9 mouse cellular contexts compared by ENCODE assay signal in the genomic region with DNA sequence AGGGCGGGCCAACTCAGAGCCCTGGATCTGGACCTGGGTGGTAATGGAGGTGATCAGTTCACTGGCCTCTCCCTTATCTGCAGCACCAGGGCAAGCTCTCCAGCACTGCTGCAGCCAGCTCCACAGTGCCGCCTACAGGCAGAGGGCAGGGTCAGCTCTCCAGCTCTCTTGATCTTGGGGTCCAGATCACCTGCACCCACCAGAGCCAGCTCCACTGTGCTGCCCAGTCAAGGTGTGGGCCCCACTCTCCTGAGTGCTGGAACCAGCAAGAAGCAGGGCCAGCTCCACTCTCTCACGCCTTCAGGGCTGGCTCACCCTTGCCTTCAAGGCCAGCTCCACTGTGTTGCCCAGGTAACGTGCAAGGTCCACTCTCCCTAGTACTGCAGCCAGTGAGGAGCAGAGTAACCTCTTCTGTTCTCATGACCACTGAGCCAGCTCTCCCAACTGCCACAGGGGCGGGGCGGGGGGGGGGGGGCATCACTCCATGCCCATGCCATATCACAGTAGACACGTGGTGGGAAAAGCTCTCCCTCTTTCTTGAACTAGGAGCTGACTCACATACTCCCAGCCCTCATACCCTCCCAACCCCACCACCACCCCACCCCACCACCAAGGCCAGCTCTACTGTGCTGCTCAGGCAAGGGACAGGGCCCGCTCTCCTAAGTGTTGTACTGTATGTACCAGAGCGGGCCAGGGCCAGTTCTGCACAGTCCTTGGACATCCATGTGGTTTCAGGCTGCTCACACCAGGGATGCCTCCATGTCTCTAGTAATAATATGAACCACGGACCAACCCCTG. TPM values are rescaled to one million over a fixed set of nuclear protein-coding genes. Genes with fewer than 3 reads are reported as not detected.
A peak's percentile ranks its signal among the peaks of the same experiment; 100 is the strongest.
DNase-seq lines count a peak whose midpoint lies in the region; ATAC-seq lines count a peak whose summit lies in the region.
"Had no signal": no experiment of that assay in that cellular context is flagged by ENCODE, and none has a peak within 500 bp of the region (broad histone marks: within the 10 kb centered on the region; RNA-seq: fewer than 3 reads in every experiment).

No protein-coding gene starts in this region.

- H3K4me1 ChIP-seq in heart, embryonic 15.5 days (replicated peaks): no peaks in the 10 kb centered on the region; the same call in 1 of the 2 replicates
- peaks cover 12% of the 10 kb centered on the region for H3K4me1 ChIP-seq in embryonic facial prominence, embryonic 10.5 days
- H3K4me1 ChIP-seq: neural tube, embryonic 12.5 days had no signal

- no peak overlapping the region for H3K27ac ChIP-seq in heart, embryonic 15.5 days
- H3K27ac ChIP-seq in embryonic facial prominence, embryonic 10.5 days (replicated peaks): no peak overlapping the region
- H3K27ac ChIP-seq: neural tube, embryonic 12.5 days had no signal

- H3K36me3 ChIP-seq in heart, embryonic 15.5 days: no peaks in the 10 kb centered on the region
- no peaks in the 10 kb centered on the region for H3K36me3 ChIP-seq in embryonic facial prominence, embryonic 10.5 days (replicated peaks)
- H3K36me3 ChIP-seq: neural tube, embryonic 12.5 days had no signal

- intact Hi-C loops in heart, postnatal 25 days (cut with DNase I): loop anchor here (5.0 kb wide), 1 partner anchor 1118 kb away; no protein-coding TSS in a partner anchor

- no peaks in the 10 kb centered on the region for H3K9me3 ChIP-seq in heart, embryonic 15.5 days (replicated peaks)
- no peaks in the 10 kb centered on the region for H3K9me3 ChIP-seq in embryonic facial prominence, embryonic 10.5 days
- H3K9me3 ChIP-seq: neural tube, embryonic 12.5 days had no signal

- ATAC-seq in heart, embryonic 15.5 days (replicated peaks; ENCODE audit: insufficient number of reproducible peaks, insufficient read depth, low FRiP score, low read depth): 0 out of 2 replicates have a peak, but pooled peaks have one; percentile 10

- DNase-seq in heart, postnatal 25 days (ENCODE audit: low spot score): no peak
- DNase-seq in MEL-GATA-1-ER (ENCODE audit: extremely low read depth, low read depth): peak; percentile 53
- DNase-seq in embryonic facial prominence, embryonic 10.5 days (ENCODE audit: low spot score): peak; percentile 51
- peak; percentile 57 for DNase-seq in kidney, postnatal 10 days
- peak; percentile 26 for DNase-seq in retina, postnatal 1 day
- no peak for DNase-seq in T-cell, adult 2 months (ENCODE audit: low spot score)
- no peak for DNase-seq in Muller cell, postnatal 12 days (ENCODE audit: inconsistent ontology term)

- H3K4me3 ChIP-seq in heart, embryonic 15.5 days: no peak overlapping the region
- no peak overlapping the region for H3K4me3 ChIP-seq in embryonic facial prominence, embryonic 10.5 days
- H3K4me3 ChIP-seq: neural tube, embryonic 12.5 days had no signal

- H3K9ac ChIP-seq in heart, embryonic 15.5 days: no peak overlapping the region
- H3K9ac ChIP-seq: neural tube, embryonic 12.5 days had no signal

- H3K4me2 ChIP-seq in heart, embryonic 15.5 days: no peak overlapping the region
- H3K4me2 ChIP-seq: neural tube, embryonic 12.5 days had no signal

- 76% methylated on average over 10 of the region's 10 CpGs for WGBS in heart, embryonic 15.5 days
- WGBS in embryonic facial prominence, embryonic 10.5 days: 74% methylated on average over 10 of the region's 10 CpGs

- no peaks in the 10 kb centered on the region for H3K27me3 ChIP-seq in heart, embryonic 15.5 days
- no peaks in the 10 kb centered on the region for H3K27me3 ChIP-seq in embryonic facial prominence, embryonic 10.5 days (replicated peaks; ENCODE audit: low read depth, poor library complexity, severe bottlenecking)
- H3K27me3 ChIP-seq: neural tube, embryonic 12.5 days had no signal

RNA-seq across cellular contexts. Expression of gene Qdpr, which starts 30.0 kb away (rescaled TPM):
- 100 and 106 TPM in 2 replicates for polyA plus RNA-seq in heart, embryonic 15.5 days (2015; fragmentation: Nextera tagmentation; extraction: Ambion mirVana)
- 10 to 100 TPM; 74.0 to 79.6 TPM for total RNA-seq in heart, postnatal 25 days (2021)
- polyA plus RNA-seq in embryonic facial prominence, embryonic 10.5 days (2016; fragmentation: Nextera tagmentation; extraction: Ambion mirVana): 127 and 130 TPM in 2 replicates

RNA-seq across cellular contexts. Expression of gene Clrn2, which starts 33.5 kb away (rescaled TPM):
- polyA plus RNA-seq in heart, embryonic 15.5 days (2015; fragmentation: Nextera tagmentation; extraction: Ambion mirVana): not detected in 2 replicates
- total RNA-seq in heart, postnatal 25 days (2021): not detected
- not detected in 2 replicates for polyA plus RNA-seq in embryonic facial prominence, embryonic 10.5 days (2016; fragmentation: Nextera tagmentation; extraction: Ambion mirVana)
- polyA plus RNA-seq: neural tube, embryonic 12.5 days had no signal

Comparison
In these comparisons a context has a peak if more than half of its experiments do, and no peak if none do; other contexts are left out.
1. DNase-seq: peak in MEL-GATA-1-ER (single experiment), embryonic facial prominence, embryonic 10.5 days (single experiment), kidney, postnatal 10 days (single experiment) and retina, postnatal 1 day (single experiment); none in heart, postnatal 25 days (single experiment), T-cell, adult 2 months (single experiment) and Muller cell, postnatal 12 days (single experiment).